Mouse (Mus musculus) spleen, postnatal 36 days (tissue): ENCODE data around the gene Cactin.

Experiments
- DNase-seq, 2 experiments: peaks; one replicate each; pipeline ENCODE4 v3.0.0; 2022; ENCODE audit warnings: low spot score in 2 of 2, mixed read lengths in 1 of 2

Gene Cactin

DNA sequence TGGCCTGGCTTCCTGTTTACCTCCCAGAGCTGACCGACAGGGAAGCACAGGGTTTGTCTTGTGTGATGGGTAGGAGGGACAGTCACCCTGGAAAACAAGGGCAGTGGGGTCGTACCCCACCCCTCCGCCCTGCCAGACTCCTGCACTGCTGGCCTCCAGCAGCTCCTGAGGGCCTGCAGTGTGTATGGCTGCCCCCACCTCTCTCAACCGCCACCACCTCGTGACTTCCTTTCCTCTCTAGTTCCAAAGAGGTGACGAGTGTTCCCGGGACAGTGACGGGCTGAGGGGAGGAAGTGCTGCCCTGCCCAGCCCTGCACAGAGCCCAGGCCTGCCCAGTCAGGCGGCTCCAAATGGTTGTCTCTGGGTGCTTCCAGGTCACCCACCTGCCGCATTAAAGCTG lies 23.1 kb upstream of the Cactin start:
- peak; percentile 80 to 81 for DNase-seq

- peak; percentile 84 to 86 for DNase-seq
Observed at GRCm38 (mm10) chr10:81298369-81299100, 22.4 kb upstream of the Cactin start.

DNA sequence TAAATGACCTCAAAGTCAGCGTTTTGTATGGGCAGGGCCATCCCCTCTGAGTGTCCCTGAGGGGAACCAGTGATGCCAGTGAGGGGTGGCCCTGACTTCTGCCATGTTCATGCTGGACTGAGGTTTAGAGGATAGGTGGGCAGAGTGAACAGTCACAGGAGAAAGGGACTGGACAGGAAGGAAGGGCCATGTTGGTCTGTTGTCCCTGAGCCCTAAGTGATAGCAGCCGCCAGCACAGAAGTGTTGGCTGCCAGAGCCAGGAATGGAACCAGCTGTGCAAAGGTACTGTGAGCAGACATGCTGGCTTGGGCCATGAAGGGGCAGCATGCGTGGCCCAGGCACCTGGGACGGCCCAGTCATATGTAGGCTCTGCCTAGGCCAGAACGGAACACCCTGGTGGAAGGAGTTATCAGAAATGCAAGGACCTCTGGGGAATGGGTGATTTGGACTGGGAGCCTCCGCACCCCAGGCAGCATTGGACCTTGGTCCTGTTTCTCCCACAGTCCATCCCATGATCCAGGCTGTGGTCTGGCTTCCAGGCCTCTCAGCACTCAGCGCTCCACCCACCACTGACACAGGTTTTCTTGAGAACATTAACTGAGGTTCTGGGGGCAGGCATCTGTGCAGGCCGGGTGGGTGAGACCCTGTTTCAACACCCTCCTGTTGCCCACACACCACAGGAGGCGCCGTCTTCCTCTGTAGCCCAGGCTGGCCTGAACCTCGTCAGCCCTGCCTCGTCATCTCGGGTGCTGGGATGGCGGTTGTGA lies 21.1 kb upstream of the Cactin start:
- DNase-seq = no peak

DNA sequence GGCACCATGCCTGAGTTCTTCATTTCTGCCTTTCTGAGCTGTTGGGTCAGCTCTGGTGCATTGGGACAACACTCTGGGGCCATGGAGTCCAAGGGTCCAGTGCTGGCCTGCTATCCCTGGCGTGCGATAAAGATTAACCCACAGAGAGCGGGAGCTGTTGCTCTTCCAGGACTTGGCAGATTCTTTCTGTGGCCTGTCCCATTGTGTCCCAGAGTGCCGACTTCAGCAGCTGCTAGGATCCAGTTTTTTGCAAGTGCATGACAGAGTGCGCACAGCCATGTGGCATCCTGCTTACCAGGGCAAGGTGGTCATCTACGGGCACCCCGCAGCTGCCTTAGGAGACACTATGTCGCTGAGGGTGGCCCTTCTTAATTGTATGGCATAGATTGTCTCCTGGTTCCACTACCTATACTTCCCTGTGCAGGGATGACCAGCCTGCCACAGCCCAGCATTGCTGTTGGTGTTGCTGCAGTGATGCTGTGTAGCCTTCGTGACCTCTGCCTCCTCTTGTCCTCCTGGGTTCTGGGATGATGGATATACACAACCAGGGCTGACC lies 20.5 kb upstream of the Cactin start:
- DNase-seq = no peak

DNA sequence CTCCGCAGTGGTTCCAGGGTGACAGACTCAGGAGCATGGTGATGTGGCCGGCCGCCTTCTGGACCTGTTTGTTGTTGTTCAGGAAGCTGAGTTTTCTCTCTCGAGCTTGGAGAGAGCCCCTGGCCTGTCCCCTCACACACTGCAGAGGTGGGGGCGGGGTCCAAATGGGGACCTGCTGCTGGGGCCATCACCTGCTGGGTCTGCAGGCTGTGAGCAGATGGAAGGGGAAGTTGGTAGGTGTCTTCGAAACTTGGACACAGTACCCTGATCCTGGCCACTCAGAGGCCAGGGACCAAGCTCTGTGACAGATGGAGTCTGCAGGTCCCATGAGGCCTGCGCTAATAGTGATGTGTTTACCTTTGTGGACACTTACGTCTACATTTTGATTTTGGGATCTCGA lies 19.6 kb upstream of the Cactin start:
- DNase-seq = no peak

DNA sequence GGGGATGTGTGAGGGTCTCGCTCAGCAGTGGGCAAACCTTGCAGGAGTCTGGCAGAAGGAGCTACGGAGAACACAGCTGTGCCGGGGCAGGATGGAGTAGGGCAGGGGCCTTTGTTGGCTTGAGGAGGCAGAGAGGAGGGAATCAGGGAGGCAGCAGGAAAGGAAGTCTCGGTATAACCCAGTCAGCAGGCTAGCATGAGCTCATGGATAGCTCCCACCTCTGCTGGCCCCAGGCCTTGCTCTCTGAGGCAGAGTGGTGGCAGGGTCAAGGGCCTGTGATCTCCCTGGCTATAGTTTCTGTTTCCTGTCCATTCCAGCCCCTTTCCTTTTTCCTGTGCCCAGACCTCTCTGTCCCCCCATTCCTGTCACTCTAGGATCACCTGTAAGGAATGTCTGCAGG lies 18.6 kb upstream of the Cactin start:
- no peak for DNase-seq

- DNase-seq = no peak
Observed at GRCm38 (mm10) chr10:81302781-81303218, 18.1 kb upstream of the Cactin start.

DNA sequence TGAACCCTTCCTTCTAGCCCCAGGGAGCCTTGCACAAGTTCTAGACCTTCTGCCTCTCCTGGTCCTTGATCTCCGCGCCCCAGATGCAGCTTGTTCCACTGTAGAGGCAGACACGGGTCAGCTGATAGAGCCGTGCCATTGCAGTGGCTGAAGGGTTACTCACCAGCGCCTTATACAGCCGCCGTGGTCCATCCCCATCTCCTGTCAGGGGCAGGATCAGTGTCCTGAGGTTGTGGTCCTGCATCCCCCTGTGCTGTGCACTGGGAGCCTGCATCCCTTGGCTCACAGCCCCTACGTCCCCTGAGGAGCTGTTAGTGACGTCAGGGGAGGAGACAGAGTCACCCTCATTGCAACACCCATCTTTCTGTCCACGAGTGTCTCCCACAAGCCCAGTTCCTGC lies 17.6 kb upstream of the Cactin start:
- no peak for DNase-seq

GRCm38 (mm10) chr10:81303761-81304160 lies 17.1 kb upstream of the Cactin start:
- peak; percentile 57 to 59 for DNase-seq

- peak; percentile 52 to 67 for DNase-seq
Observed at GRCm38 (mm10) chr10:81304597-81305238, 16.2 kb upstream of the Cactin start.

- DNase-seq = no peak
Observed at GRCm38 (mm10) chr10:81305663-81306062, 15.2 kb upstream of the Cactin start.

GRCm38 (mm10) chr10:81306173-81306668 lies 14.7 kb upstream of the Cactin start:
- DNase-seq = no peak

DNA sequence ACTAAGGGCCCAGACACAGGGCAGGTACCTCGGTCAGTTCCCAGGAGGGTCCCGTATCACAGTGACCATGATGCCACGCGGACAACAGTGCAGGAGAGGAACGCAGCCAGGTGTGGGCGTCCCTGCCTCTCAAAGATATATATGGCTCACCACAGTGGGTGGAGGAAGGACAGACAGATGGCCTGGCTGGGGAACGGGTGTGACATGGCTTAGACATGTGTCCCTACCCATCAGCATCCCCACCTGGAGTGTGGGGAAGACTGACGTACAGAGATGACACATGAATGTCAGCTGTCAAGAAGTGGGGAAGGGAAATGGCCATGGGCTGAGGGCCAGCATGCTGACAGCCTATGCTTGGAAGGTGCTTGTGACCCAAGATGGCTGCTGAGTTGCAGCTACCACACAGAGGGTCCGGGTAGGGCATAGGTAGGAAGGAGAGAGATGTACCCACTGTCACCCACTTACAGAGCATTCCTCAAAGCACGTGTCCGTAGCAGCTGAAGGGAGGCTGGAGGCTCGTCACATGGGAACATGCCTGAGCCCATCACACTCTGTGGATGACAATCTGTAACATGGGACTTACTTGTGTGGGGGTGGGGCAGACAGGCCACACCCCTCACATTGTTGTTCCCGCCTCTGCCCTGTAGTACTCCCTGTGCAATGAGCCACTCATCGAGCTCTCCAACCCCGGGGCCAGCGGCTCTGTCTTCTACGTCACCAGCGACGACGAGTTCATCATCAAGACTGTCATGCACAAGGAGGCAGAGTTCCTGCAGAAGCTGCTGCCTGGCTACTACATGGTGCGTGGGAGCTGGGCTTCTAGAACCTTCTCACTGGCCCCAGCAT lies 13.8 kb upstream of the Cactin start:
- no peak for DNase-seq

DNA sequence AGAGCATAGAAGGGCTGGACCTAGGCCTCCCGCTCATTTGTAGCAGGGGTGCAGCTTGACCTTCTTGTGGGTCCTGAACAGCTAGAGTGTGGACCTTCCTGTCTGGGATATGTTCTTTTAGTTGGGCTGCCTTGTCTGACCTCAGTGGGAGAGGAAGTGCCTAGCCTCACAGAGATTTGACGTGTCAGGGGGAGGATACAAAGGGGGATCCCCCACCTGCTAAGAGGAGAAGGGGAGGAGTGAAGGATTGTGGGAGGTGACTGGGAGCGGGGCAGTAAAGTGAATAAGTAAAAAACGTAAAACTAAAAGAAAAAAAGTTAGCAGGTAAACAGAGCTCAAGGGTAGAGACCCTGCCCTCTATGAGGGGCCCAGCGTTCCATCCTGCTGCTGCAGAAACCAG lies 11.3 kb upstream of the Cactin start:
- DNase-seq = no peak

DNA sequence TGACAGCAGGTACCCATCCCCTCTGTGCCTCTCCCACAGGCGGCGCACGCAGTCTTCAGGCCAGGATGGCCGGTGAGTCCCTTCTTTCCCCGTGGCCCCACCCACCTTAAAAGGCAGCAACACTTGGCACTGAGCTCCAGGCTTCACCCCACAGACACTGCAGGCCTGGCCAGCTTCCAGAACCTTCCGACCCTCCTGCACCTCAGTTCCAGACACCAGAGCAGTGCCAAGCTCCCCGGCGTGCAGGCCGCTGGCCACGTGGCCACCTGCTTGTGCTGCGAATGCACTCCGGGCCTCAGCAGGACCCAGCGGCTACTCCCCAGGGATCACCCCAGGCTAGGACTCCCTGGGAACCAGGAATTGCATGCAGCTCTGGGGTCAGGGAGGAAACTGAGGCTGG lies 7.3 kb upstream of the Cactin start:
- no peak for DNase-seq

DNA sequence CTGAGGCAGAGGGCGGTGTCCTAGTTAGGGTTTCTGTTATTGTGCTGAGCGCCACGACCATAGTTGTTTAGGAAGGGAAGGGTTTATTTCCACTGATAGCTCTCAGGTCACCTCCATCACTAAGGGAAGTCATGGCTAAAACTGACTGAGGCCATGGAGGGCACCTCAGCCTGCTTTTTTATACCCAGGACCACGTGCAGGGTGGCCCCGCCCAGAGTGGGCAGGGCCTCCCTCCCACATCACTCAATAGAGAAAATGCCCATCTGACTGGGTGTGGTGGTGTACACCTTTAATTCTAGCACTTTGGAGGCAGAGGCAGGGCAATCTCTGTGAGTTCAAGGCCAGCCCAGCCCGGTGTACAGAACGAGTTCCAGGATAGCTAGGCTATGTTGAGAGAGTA lies 6.7 kb upstream of the Cactin start:
- no peak for DNase-seq

GRCm38 (mm10) chr10:81315587-81315986 lies 5.3 kb upstream of the Cactin start:
- DNase-seq = no peak

DNA sequence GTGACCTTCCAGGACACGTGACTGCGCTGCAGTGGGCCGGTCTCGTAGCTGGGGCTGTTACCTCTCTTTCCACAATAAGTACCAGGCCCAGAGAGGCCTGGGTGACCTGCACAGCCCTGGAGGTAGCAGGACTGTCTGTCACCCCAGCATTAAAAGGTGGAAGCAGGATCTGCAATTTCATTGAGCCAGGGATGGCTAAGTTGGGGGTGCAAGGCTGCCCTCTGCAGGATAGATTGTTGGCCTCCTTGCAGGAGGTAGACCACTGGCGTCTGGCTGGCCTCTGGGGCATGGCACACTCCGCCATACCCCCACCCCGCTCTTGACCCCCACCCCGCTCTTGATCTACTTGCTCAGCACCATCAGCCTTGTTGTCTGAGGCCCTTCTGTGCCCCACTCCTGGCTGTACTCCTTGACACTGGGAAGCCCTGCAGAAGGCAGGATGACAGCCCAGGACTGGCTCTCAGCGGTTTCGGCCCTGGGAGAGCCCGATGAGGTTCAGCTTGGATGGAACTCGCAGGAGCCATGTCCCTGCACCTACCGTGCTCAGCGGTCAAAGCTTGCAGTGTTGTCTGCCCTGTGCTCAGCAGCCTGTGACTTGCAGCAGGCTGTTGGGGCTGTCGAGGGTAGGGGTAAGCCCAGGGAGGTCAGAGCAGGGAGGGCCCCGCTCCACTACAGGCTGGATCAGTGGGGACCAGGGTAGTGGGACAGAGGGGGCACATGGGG lies 4.4 kb upstream of the Cactin start:
- peak in 1 of 2 experiments; percentile 33 for DNase-seq

- DNase-seq = peak in 1 of 2 experiments; percentile 28
Observed at GRCm38 (mm10) chr10:81317273-81317672, 3.6 kb upstream of the Cactin start.

- no peak for DNase-seq
Observed at GRCm38 (mm10) chr10:81318589-81319329, 2.1 kb upstream of the Cactin start.
